Mouse (Mus musculus) CH12.LX (cell line): ENCODE measurements around the gene Mroh2a. TPM values are rescaled to one million over a fixed set of nuclear protein-coding genes. Genes with fewer than 3 reads are reported as not detected.

Experiments used
- DNase-seq: peaks from one replicate; pipeline ENCODE4 v3.0.0-alpha.2; 2013; ENCODE audit errors: extremely low read depth
- H3K27ac ChIP-seq: 2 replicates; pipeline ENCODE4 v1.5.1; 2012; ENCODE audit warnings: low read depth, mild to moderate bottlenecking, control low read depth, moderate library complexity; ENCODE audit not compliant: insufficient read depth
- H3K27me3 ChIP-seq: replicated peaks from 2 replicates; pipeline ENCODE3; 2012; ENCODE audit warnings: inconsistent platforms
- H3K36me3 ChIP-seq, 2 experiments: replicated peaks in 1 of 2; 2 replicates each; pipeline versions ENCODE3 to v1.6.1; 2012; ENCODE audit warnings: inconsistent platforms in 1 of 2, low read length in 1 of 2, mild to moderate bottlenecking in 1 of 2, mixed read lengths in 1 of 2, moderate library complexity in 1 of 2; ENCODE audit not compliant: control insufficient read depth in 1 of 2, insufficient read depth in 1 of 2
- H3K4me1 ChIP-seq, 2 experiments: 2 replicates each; pipeline ENCODE4 v1.6.1; 2012; ENCODE audit warnings: inconsistent platforms in 1 of 2, moderate library complexity in 1 of 2; ENCODE audit not compliant: insufficient read depth in 2 of 2, control insufficient read depth in 1 of 2
- H3K4me2 ChIP-seq: 2 replicates; pipeline ENCODE4 v1.6.1; 2012; ENCODE audit warnings: low read depth, mild to moderate bottlenecking, control low read depth; ENCODE audit not compliant: poor library complexity, insufficient read depth, severe bottlenecking
- H3K4me3 ChIP-seq, 3 experiments: fragments of 150-350 bp in 1 of 3; sonication (generic) in 1 of 3; replicated peaks in 1 of 3; 2 replicates each; pipeline versions ENCODE3 to v1.5.1; 2011 to 2012; ENCODE audit warnings: low read depth in 2 of 3, low read length in 2 of 3, mild to moderate bottlenecking in 2 of 3, moderate library complexity in 2 of 3, control low read depth in 1 of 3, improper control_type of control experiment in 1 of 3, inconsistent platforms in 1 of 3, mixed read lengths in 1 of 3; ENCODE audit not compliant: poor library complexity in 1 of 3
- H3K79me2 ChIP-seq: replicated peaks from 2 replicates; pipeline ENCODE4 v1.6.1; 2012; ENCODE audit warnings: mild to moderate bottlenecking, moderate library complexity; ENCODE audit not compliant: control insufficient read depth, poor library complexity, insufficient read depth, severe bottlenecking; ENCODE audit errors: extremely low read depth
- H3K9ac ChIP-seq: 2 replicates; pipeline ENCODE4 v1.6.1; 2012; ENCODE audit warnings: low read depth, mild to moderate bottlenecking, control low read depth, moderate library complexity; ENCODE audit not compliant: insufficient read depth
- H3K9me3 ChIP-seq: replicated peaks from 2 replicates; pipeline ENCODE3; 2012; ENCODE audit warnings: low read length, inconsistent platforms, mixed read lengths
- BHLHE40 ChIP-seq: IDR thresholded peaks from 2 replicates; pipeline ENCODE4 v1.6.1; 2011; ENCODE audit warnings: mild to moderate bottlenecking, low read depth, low read length, improper control_type of control experiment
- E2F4 ChIP-seq: IDR thresholded peaks from 2 replicates; pipeline ENCODE4 v1.6.1; 2011; ENCODE audit warnings: low read depth, low read length, improper control_type of control experiment; ENCODE audit not compliant: insufficient replicate concordance
- ELF1 ChIP-seq: IDR thresholded peaks from 2 replicates; pipeline ENCODE4 v1.6.1; 2014; ENCODE audit warnings: low read depth, mild to moderate bottlenecking, inconsistent platforms, low read length, improper control_type of control experiment
- ETS1 ChIP-seq: conservative IDR thresholded peaks from 2 replicates; pipeline ENCODE4 v1.6.1; 2012; ENCODE audit warnings: low read depth, mild to moderate bottlenecking, inconsistent platforms, low read length, improper control_type of control experiment, moderate library complexity
- GABPA ChIP-seq: IDR thresholded peaks from 2 replicates; pipeline ENCODE4 v1.6.1; 2012; ENCODE audit warnings: low read depth, low read length, improper control_type of control experiment, inconsistent platforms; ENCODE audit not compliant: insufficient replicate concordance
- HCFC1 ChIP-seq: IDR thresholded peaks from 2 replicates; pipeline ENCODE4 v1.6.1; 2012; ENCODE audit warnings: low read depth, mild to moderate bottlenecking, inconsistent platforms, low read length, improper control_type of control experiment
- IRF4 ChIP-seq: IDR thresholded peaks from 2 replicates; pipeline ENCODE4 v1.6.1; 2014; ENCODE audit warnings: low read depth, mild to moderate bottlenecking, inconsistent platforms, low read length, improper control_type of control experiment
- KAT2A ChIP-seq: IDR thresholded peaks from 2 replicates; pipeline ENCODE4 v1.6.1; 2012; ENCODE audit warnings: low read length, improper control_type of control experiment, inconsistent platforms; ENCODE audit not compliant: insufficient replicate concordance
- MAFK ChIP-seq: IDR thresholded peaks from 2 replicates; pipeline ENCODE4 v1.6.1; 2011; ENCODE audit warnings: low read length, improper control_type of control experiment; ENCODE audit not compliant: insufficient replicate concordance
- MEF2A ChIP-seq: IDR thresholded peaks from 2 replicates; pipeline ENCODE4 v1.6.1; 2014; ENCODE audit warnings: low read depth, mild to moderate bottlenecking, inconsistent platforms, low read length, improper control_type of control experiment, borderline replicate concordance
- MXI1 ChIP-seq: IDR thresholded peaks from 2 replicates; pipeline ENCODE4 v1.6.1; 2011; ENCODE audit warnings: mild to moderate bottlenecking, low read depth, low read length, improper control_type of control experiment
- NRF1 ChIP-seq: IDR thresholded peaks from 2 replicates; pipeline ENCODE4 v1.6.1; 2014; ENCODE audit warnings: low read depth, mild to moderate bottlenecking, inconsistent platforms, low read length, improper control_type of control experiment, moderate library complexity
- PAX5 ChIP-seq: IDR thresholded peaks from 2 replicates; pipeline ENCODE4 v1.6.1; 2012; ENCODE audit warnings: low read length, inconsistent platforms, mixed read lengths
- POLR2A ChIP-seq: IDR thresholded peaks from 2 replicates; pipeline ENCODE4 v1.6.1; 2011; ENCODE audit warnings: low read depth, mild to moderate bottlenecking, improper control_type of control experiment, low read length
- RAD21 ChIP-seq: IDR thresholded peaks from 2 replicates; pipeline ENCODE4 v1.6.1; 2011; ENCODE audit warnings: low read depth, mild to moderate bottlenecking, low read length, improper control_type of control experiment, moderate library complexity
- TBP ChIP-seq: conservative IDR thresholded peaks from 2 replicates; pipeline ENCODE4 v1.6.1; 2011; ENCODE audit warnings: low read depth, low read length, improper control_type of control experiment
- UBTF ChIP-seq: IDR thresholded peaks from 2 replicates; pipeline ENCODE4 v1.6.1; 2012; ENCODE audit warnings: low read depth, mild to moderate bottlenecking, inconsistent platforms, low read length, improper control_type of control experiment, moderate library complexity
- USF1 ChIP-seq: IDR thresholded peaks from 2 replicates; pipeline ENCODE4 v1.6.1; 2014; ENCODE audit warnings: low read depth, mild to moderate bottlenecking, inconsistent platforms, low read length, improper control_type of control experiment
- USF2 ChIP-seq: conservative IDR thresholded peaks from 2 replicates; pipeline ENCODE4 v1.6.1; 2011; ENCODE audit warnings: low read depth, low read length, improper control_type of control experiment
- ZC3H11A ChIP-seq: IDR thresholded peaks from 2 replicates; pipeline ENCODE4 v1.6.1; 2012; ENCODE audit warnings: low read depth, mild to moderate bottlenecking, inconsistent platforms, low read length, improper control_type of control experiment
- ZMIZ1 ChIP-seq: IDR thresholded peaks from 2 replicates; pipeline ENCODE4 v1.6.1; 2012; ENCODE audit warnings: low read depth, mild to moderate bottlenecking, inconsistent platforms, low read length, improper control_type of control experiment
- ZNF384 ChIP-seq: IDR thresholded peaks from 2 replicates; pipeline ENCODE4 v1.6.1; 2012; ENCODE audit warnings: low read depth, low read length, improper control_type of control experiment, inconsistent platforms
- dilution Hi-C: fragments of 300-500 bp; cut with MboI; formaldehyde crosslinking; loops from 2 replicates; pipeline ENCODE4 v1.14.3; 2020; ENCODE audit warnings: low sequenced_read_pairs; ENCODE audit not compliant: extremely low pct_unique_long_range_greater_than_20kb, extremely low pct_ligation_motif_present
- in situ Hi-C: fragments of 300-500 bp; cut with MboI; formaldehyde crosslinking; loops from 3 replicates; pipeline ENCODE4 v1.14.3; 2019; ENCODE audit warnings: low sequenced_read_pairs, low pct_ligation_motif_present, low pct_unique_long_range_greater_than_20kb, mixed read lengths
- polyA plus RNA-seq: library from polyadenylated mRNA; unstranded; fragments of >175 nt; gene quantifications from 2 replicates; pipeline ENCODE4 v1.2.1, GENCODE M21; 2012; ENCODE audit warnings: low read depth; ENCODE audit not compliant: insufficient read length
- total RNA-seq, 2 experiments: library from RNA; depleted of rRNA; stranded (reverse); fragments of 300-350 nt in 1 of 2; fragments of >200 nt in 1 of 2; gene quantifications; 2 replicates each; pipeline ENCODE4 v1.2.3; 2012 to 2014

Gene Mroh2a
- 0.13 and 0.17 TPM in 2 replicates for total RNA-seq (2012; rRNA removed)
- not detected in 2 replicates for total RNA-seq (2014; rRNA removed)
- polyA plus RNA-seq: 0.78 and 1.0 TPM in 2 replicates

- Histone ChIP-seq H3K4me2 (no peak within 1 kb of the TSS), H3K27ac (no peak within 1 kb of the TSS), H3K27me3 (no peaks in the 10 kb centered on the region), H3K36me3 (no peaks in the 10 kb centered on the region), H3K4me3 (no peak within 1 kb of the TSS), H3K9me3 (peaks cover 58% of the 10 kb centered on the region), H3K4me1 (0 out of 4 replicates have a peak, but pooled peaks cover 0 to 3% of the 10 kb centered on the region in 2 experiments), H3K79me2 (no peaks in the 10 kb centered on the region), H3K9ac (no peak within 1 kb of the TSS)
- no peak for DNase-seq
- dilution Hi-C loops: no loop called here
- in situ Hi-C loops: no loop called here
- no peak for TF ChIP-seq MAFK
- no peak for TF ChIP-seq E2F4
- TF ChIP-seq ZC3H11A: no peak
- no peak for TF ChIP-seq USF1
- TF ChIP-seq IRF4: no peak
- TF ChIP-seq PAX5: no peak
- no peak for TF ChIP-seq ETS1
- TF ChIP-seq UBTF: no peak
- TF ChIP-seq GABPA: no peak
- no peak for TF ChIP-seq POLR2A
- no peak for TF ChIP-seq ZNF384
- TF ChIP-seq BHLHE40: no peak
- no peak for TF ChIP-seq ELF1
- no peak for TF ChIP-seq KAT2A
- no peak for TF ChIP-seq RAD21
- no peak for TF ChIP-seq MEF2A
- TF ChIP-seq USF2: no peak
- no peak for TF ChIP-seq ZMIZ1
- TF ChIP-seq MXI1: no peak
Observed at GRCm38 (mm10) chr1:88226670-88227379, at the start of gene Mroh2a. Gene Mroh2a (plus strand): TSS chr1:88226986.

DNA sequence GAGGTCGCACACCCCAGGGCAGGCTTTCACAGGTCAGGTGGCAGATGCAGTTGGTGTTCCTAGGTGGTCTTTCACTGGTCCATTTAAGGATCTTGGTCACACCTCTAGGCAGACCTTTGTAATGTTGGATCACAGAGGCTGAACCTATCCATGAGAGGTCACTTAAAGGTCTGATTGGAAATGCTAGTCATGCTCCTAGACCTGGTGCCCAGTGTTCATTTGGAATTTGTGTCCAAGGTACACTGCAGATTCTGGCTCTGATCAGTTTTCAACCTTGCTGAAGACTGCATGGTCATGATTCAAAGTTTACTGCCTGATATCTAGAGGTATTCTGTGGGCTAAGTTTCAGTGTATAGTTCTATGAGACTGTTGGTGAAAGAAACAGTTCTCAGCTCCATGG lies 47.1 kb upstream of the Mroh2a start:
- no peaks in the 10 kb centered on the region for H3K27me3 ChIP-seq
- no peaks in the 10 kb centered on the region for H3K4me1 ChIP-seq
- no peak overlapping the region for H3K27ac ChIP-seq
- peaks cover 10% of the 10 kb centered on the region for H3K9me3 ChIP-seq
- in situ Hi-C loops (no loop called here), dilution Hi-C loops (no loop called here)
- no peak overlapping the region for H3K9ac ChIP-seq
- no peak overlapping the region for H3K4me3 ChIP-seq
- H3K36me3 ChIP-seq: no peaks in the 10 kb centered on the region
- DNase-seq: no peak
- H3K79me2 ChIP-seq: no peaks in the 10 kb centered on the region
- H3K4me2 ChIP-seq: no peak overlapping the region
- TF ChIP-seq KAT2A (no peak), HCFC1 (no peak), UBTF (no peak), ELF1 (no peak), ZMIZ1 (no peak), MEF2A (no peak), USF1 (no peak), TBP (no peak), BHLHE40 (no peak), NRF1 (no peak)
- TF ChIP-seq, all 38 proteins: peak for 0
